Mouse (Mus musculus) spleen, adult 2 months (tissue): ENCODE results near the gene Mtmr1. TPM values are rescaled to one million over a fixed set of nuclear protein-coding genes. Genes with fewer than 3 reads are reported as not detected.

Source experiments
- DNase-seq, 2 experiments: peaks; one replicate each; pipeline versions ENCODE4 v3.0.0 to v3.0.0-alpha.2; 2012 to 2021; ENCODE audit warnings: low spot score in 2 of 2, low read depth in 1 of 2
- H3K27ac ChIP-seq: fragments of 200-500 bp; 2 replicates; pipeline ENCODE4 v1.5.1; 2012; ENCODE audit warnings: low read length, inconsistent platforms; ENCODE audit not compliant: insufficient read depth
- H3K27me3 ChIP-seq: fragments of 200-500 bp; 2 replicates; pipeline ENCODE4 v1.6.1; 2012; ENCODE audit warnings: mild to moderate bottlenecking, moderate library complexity, low read length, inconsistent platforms; ENCODE audit not compliant: control insufficient read depth, insufficient read depth
- H3K36me3 ChIP-seq: fragments of 200-500 bp; 2 replicates; pipeline ENCODE4 v1.6.1; 2012; ENCODE audit warnings: mild to moderate bottlenecking, low read length, inconsistent platforms; ENCODE audit not compliant: control insufficient read depth, insufficient read depth
- H3K4me1 ChIP-seq: fragments of 200-500 bp; 2 replicates; pipeline ENCODE4 v1.6.1; 2011; ENCODE audit warnings: inconsistent platforms; ENCODE audit not compliant: control insufficient read depth, insufficient read depth, insufficient read length
- H3K4me3 ChIP-seq: fragments of 200-500 bp; 2 replicates; pipeline ENCODE4 v1.5.1; 2011; ENCODE audit warnings: mild to moderate bottlenecking, inconsistent platforms; ENCODE audit not compliant: insufficient read depth, insufficient read length; ENCODE audit errors: extremely low read depth
- CTCF ChIP-seq: fragments of 200-500 bp; IDR thresholded peaks from 2 replicates; pipeline ENCODE4 v1.5.1; 2011; ENCODE audit warnings: mild to moderate bottlenecking, inconsistent platforms; ENCODE audit not compliant: insufficient read depth, insufficient read length, insufficient replicate concordance; ENCODE audit errors: extremely low read depth
- POLR2A ChIP-seq: fragments of 200-500 bp; IDR thresholded peaks from 2 replicates; pipeline ENCODE4 v1.6.1; 2011; ENCODE audit warnings: low read depth, low read length, inconsistent platforms
- WGBS: fragments of 180-500 bp; shearing (Covaris S2); methylation state at CpG from one replicate; pipeline ENCODE4 v1.1.7; 2018; 5-methylcytosine and 5-hydroxymethylcytosine counted together
- polyA plus RNA-seq: library from polyadenylated mRNA; depleted of rRNA; stranded (reverse); fragments of >200 nt; gene quantifications from 2 replicates; pipeline ENCODE4 v1.2.3, GENCODE M21; 2012

The Mtmr1 gene
- polyA plus RNA-seq, 1 experiment = 8.8 TPM

GRCm38 (mm10) chrX:71413616-71414015 is 49.1 kb downstream of the Mtmr1 start:
- no peak overlapping the region for H3K27ac ChIP-seq
- TF ChIP-seq POLR2A (no peak), CTCF (no peak)
- H3K4me3 ChIP-seq = no peak overlapping the region
- peaks cover 7% of the 10 kb centered on the region for H3K36me3 ChIP-seq
- H3K4me1 ChIP-seq = no peaks in the 10 kb centered on the region
- no peak for DNase-seq
- no peaks in the 10 kb centered on the region for H3K27me3 ChIP-seq
- 90% methylated on average over 4 of the region's 4 CpGs for WGBS

GRCm38 (mm10) chrX:71424852-71425251 is 60.3 kb downstream of the Mtmr1 start:
- Histone ChIP-seq H3K4me1 (no peaks in the 10 kb centered on the region), H3K4me3 (no peak overlapping the region), H3K27me3 (no peaks in the 10 kb centered on the region), H3K36me3 (no peaks in the 10 kb centered on the region), H3K27ac (no peak overlapping the region)
- WGBS = 63% methylated on average over 1 of the region's 1 CpGs
- TF ChIP-seq POLR2A (no peak), CTCF (no peak)
- no peak for DNase-seq

- peak; percentile 9 to 54 for DNase-seq
- Histone ChIP-seq H3K4me3 (no peak overlapping the region), H3K27me3 (no peaks in the 10 kb centered on the region), H3K36me3 (no peaks in the 10 kb centered on the region), H3K27ac (no peak overlapping the region), H3K4me1 (no peaks in the 10 kb centered on the region)
- TF ChIP-seq POLR2A = no peak
- TF ChIP-seq CTCF = peak; percentile 69; the same call in 1 of the 2 replicates
- WGBS = 55% methylated on average over 9 of the region's 9 CpGs
Observed at GRCm38 (mm10) chrX:71425746-71426519, 61.4 kb downstream of the Mtmr1 start.

- DNase-seq = no peak
- no peak for TF ChIP-seq CTCF
- no peak for TF ChIP-seq POLR2A
- no peaks in the 10 kb centered on the region for H3K36me3 ChIP-seq
- H3K27ac ChIP-seq = no peak overlapping the region
- no peaks in the 10 kb centered on the region for H3K4me1 ChIP-seq
- H3K4me3 ChIP-seq = no peak overlapping the region
- no peaks in the 10 kb centered on the region for H3K27me3 ChIP-seq
Observed at GRCm38 (mm10) chrX:71427491-71427890, 62.9 kb downstream of the Mtmr1 start.

GRCm38 (mm10) chrX:71430900-71431299 is 66.3 kb downstream of the Mtmr1 start:
- whole genome bisulfite sequencing = 85% methylated on average over 5 of the region's 5 CpGs
- H3K27me3 ChIP-seq = no peaks in the 10 kb centered on the region

GRCm38 (mm10) chrX:71434448-71434847 is 69.9 kb downstream of the Mtmr1 start:
- Histone ChIP-seq H3K36me3 (no peaks in the 10 kb centered on the region), H3K27me3 (no peaks in the 10 kb centered on the region), H3K27ac (no peak overlapping the region), H3K4me3 (no peak overlapping the region), H3K4me1 (no peaks in the 10 kb centered on the region)
- DNase-seq = no peak
- WGBS = 88% methylated on average over 1 of the region's 1 CpGs
- TF ChIP-seq CTCF (no peak), POLR2A (no peak)

More at GRCm38 (mm10) chrX:71430900-71431299, 66.3 kb downstream of the Mtmr1 start:
- H3K27ac ChIP-seq = no peak overlapping the region
- H3K4me1 ChIP-seq = no peaks in the 10 kb centered on the region
- TF ChIP-seq POLR2A (no peak), CTCF (no peak)
- H3K4me3 ChIP-seq = no peak overlapping the region
- no peaks in the 10 kb centered on the region for H3K36me3 ChIP-seq
- no peak for DNase-seq

GRCm38 (mm10) chrX:71434860-71435259 is 70.3 kb downstream of the Mtmr1 start:
- H3K27me3 ChIP-seq = no peaks in the 10 kb centered on the region
- no peaks in the 10 kb centered on the region for H3K36me3 ChIP-seq
- 92% methylated on average over 8 of the region's 8 CpGs for WGBS
- no peak overlapping the region for H3K4me3 ChIP-seq
- TF ChIP-seq POLR2A (no peak), CTCF (no peak)
- no peak for DNase-seq
- no peaks in the 10 kb centered on the region for H3K4me1 ChIP-seq
- H3K27ac ChIP-seq = no peak overlapping the region

- no peak for DNase-seq
- no peaks in the 10 kb centered on the region for H3K4me1 ChIP-seq
- 95% methylated on average over 2 of the region's 2 CpGs for WGBS
- no peaks in the 10 kb centered on the region for H3K36me3 ChIP-seq
- H3K27me3 ChIP-seq = no peaks in the 10 kb centered on the region
- no peak overlapping the region for H3K27ac ChIP-seq
- TF ChIP-seq CTCF (no peak), POLR2A (no peak)
- H3K4me3 ChIP-seq = no peak overlapping the region
Observed at GRCm38 (mm10) chrX:71435542-71435941, 71.0 kb downstream of the Mtmr1 start.
